Mouse (Mus musculus) embryonic fibroblast, embryonic 13.5 days (primary cell): Measurements from ENCODE around the gene Gtf3c1.

Experiments
- CTCF ChIP-seq: IDR thresholded peaks from 2 replicates; pipeline ENCODE4 v1.5.1; 2011; ENCODE audit warnings: mild to moderate bottlenecking, control low read depth, low read length, moderate library complexity, borderline replicate concordance; ENCODE audit not compliant: insufficient read depth
- POLR2A ChIP-seq: IDR thresholded peaks from 2 replicates; pipeline ENCODE4 v1.6.1; 2011; ENCODE audit warnings: low read depth, mild to moderate bottlenecking, control low read depth, low read length, moderate library complexity

DNA sequence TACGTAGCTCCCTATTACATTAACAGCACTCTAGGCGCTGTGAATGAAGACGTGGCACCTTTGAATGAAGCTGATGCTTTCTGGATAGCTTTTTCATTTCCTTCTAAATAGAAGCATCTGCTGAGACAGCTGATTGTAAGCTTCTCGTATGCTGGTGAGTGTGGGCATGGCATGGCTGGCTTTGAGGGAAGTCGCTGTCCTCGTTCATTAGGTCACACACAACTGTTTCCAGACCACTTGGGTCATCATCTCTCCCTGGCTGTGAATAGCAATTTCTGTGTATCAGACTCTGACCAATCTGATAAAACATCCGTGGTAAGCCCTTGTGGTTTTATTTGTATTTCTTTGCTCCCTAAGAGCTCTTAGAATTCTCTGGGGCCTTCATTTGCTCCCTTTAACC lies 89.6 kb downstream of the Gtf3c1 start:
- TF ChIP-seq POLR2A (no peak), CTCF (no peak)
